Mouse (Mus musculus) mature B cell (primary cell): Measurements from ENCODE around the gene 2010300C02Rik.

Experiments
- in situ Hi-C: fragments of 300-500 bp; cut with MboI; formaldehyde crosslinking; loops from 2 replicates; pipeline ENCODE4 v1.14.3; 2019

The 2010300C02Rik gene

DNA sequence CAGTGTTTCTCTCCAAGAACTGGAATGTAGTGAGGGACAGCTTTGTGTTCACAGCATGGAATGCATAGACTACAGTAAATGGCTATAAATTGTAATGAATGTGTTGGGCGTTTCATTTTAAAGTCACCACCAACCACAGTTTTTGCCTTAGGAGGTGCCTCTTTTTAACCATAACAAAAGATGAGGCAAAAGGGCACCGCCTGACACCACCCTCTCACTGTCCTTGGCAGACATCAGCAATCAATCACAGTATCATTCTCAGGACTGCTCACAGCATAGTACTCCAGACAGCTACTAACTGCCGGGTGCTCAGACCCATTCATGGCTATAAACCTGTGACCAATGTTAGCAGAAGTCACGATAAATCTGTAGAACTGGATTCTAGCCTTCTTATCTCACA is 48.6 kb downstream of the 2010300C02Rik start:
- in situ Hi-C loops, result no loop called here

DNA sequence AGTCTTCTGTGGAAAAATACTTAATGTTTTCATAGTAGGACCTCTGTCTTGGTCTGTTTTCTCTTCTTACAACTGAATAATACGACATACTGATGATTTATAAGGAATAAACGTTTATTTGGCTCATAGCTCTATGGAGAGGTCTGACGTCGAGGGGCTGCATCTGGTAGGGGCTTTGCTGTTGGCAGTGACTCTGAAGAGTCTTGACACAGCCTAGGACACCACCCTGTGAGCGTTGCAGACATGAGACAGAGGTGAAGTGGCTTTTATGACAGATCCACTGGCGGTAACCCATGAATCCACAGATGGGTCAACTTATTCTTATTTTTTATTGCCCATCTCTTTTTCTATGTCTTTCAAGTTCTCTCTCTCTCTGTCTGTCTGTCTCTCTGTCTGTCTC is 52.5 kb downstream of the 2010300C02Rik start:
- in situ Hi-C loops, result no loop called here

DNA sequence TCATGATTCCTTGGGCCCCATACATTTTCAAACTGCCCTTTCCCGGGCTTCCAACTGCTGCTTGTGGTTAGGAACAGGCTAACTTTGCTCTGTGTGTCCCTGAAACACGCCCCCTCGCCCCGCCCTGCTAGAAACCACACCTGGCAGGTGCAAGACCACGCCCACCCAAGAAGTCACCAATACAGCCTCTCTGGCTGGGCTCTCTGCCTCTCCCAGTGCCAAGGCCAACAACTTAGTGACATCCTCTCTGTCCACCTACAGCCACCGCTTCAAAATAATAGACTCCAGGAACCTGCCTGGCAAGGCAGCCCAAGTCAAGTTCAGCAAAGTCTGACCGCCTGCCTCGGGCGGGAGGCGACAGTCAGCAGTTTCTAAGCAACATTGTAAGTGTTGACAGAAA is 53.3 kb downstream of the 2010300C02Rik start:
- in situ Hi-C loops, result no loop called here

DNA sequence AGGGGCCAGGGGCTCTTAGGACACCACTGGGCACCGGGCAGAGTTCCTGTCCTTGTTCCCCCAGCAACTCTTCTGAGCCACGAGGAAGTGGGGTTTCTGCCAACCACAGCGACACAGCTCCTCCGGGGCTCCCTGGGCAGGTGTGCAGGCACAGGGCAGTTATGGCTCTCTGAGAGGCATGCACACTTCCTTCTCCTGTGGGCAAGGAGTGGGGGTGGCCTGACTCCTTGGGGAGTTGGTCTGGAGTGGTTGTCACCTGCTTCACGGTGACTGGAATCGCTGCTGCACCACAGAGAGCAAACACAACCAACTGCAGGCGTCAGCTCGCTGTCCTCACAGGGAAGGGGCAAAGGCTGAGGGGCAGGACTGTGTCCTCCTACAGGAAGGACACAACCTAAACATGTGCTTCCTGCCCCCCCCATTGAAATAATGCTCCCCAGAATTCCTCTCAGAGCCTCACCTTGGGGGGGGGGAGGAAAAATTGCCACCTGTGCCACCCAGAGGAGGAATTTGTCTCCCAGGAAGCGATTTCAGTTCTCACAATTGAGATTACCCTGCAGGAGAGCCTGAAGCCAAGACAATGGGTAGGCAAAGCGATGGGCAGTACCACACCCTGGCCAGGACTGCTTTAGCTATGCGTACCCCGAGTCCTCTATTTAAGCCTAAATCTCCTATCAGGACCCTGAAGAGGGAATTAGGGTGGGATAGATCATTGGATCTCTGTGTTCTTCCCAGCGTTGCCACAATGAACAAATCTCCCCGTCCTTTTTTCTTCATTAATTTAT is 54.2 kb downstream of the 2010300C02Rik start:
- in situ Hi-C loops, result no loop called here

DNA sequence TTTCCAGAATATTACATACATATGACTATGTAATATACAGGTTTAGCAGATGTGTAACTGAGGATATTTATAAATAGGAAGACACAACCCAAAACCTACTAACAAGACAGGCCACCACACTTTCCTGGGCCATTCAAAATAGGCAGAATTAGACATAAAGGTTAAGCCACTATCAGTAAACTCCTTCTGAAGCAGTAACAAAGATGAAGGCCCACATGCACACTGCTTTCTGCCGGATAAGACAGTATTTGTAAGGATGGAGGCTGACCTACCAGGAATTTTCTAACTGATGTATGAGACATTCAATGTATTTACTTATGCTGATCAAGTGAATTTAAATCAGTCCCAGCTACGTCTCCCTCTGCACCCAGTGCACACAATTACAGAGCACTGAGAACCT is 55.4 kb downstream of the 2010300C02Rik start:
- in situ Hi-C loops, result no loop called here

DNA sequence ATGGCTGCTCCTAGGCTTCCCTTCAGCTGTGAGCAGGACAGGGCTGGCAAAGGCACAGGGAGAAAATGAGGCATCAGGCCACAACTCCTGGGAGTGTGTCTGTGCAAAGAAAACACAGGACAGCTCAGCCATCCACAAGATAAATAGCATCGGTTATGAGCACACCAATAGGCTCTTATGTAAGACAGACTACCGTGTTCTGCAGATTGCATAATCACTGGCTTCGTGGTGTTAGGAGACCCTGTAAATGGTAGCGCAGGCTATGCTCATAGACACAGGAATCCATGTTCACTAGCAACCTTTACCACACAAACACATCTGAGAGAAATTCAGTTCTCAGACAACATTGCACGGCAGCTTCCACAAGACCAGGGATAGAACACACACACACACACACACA is 56.3 kb downstream of the 2010300C02Rik start:
- in situ Hi-C loops, result no loop called here

DNA sequence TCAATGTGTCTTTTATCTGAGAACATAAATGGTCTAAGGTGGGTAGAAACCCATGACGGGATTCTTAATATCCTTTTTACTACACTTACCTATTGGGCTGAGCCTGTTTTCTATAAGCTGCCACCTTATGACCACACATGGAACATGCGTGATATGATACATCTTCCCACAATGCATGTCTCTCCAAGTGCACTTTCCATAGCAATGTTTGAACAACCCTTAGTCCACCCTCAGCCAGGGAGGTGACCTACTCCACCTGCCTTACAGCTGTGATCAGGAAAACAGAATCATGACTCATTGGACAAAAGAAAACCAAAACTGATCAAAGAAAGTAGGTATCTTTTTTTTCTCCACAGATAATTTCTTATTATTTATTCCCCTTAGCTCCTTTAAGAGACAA is 63.9 kb downstream of the 2010300C02Rik start:
- in situ Hi-C loops, result no loop called here

DNA sequence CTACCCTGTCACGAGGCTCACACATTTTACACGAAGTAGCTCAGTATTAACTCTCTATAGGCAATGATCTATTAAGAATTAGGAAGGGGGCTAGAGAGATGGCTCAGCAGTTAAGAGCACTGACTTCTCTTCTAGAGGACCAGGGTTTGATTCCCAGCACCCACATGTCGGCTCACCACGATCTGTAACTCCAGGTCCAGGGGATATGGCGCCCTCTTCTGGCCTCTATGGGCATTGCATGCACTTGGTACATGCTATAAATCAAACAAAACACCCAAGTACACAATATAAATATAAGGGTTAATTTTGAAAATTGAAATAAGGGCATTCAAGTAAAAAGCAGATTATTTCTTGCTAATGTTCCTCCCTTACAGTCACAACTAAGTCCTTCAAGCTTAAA is 65.9 kb downstream of the 2010300C02Rik start:
- in situ Hi-C loops, result no loop called here

DNA sequence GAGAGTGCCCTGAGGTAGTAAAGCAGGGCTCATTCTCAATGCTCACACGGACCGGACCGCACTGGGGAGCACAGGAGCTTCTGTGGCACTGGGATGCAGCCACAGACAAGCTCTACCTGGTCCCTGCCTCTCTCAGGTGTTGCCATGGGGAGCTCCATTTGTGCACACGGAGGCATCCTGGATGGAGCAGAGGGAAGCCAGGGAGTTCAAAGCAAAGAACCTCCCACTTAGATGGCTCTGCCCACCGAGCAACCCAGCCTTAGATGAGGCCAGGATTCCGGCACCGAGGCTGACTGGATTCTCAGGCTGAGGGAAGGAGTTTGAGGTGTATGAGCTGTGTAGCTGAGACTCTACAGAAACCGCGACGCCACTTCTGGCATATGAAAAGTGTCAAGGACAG is 72.8 kb downstream of the 2010300C02Rik start:
- in situ Hi-C loops, result no loop called here

DNA sequence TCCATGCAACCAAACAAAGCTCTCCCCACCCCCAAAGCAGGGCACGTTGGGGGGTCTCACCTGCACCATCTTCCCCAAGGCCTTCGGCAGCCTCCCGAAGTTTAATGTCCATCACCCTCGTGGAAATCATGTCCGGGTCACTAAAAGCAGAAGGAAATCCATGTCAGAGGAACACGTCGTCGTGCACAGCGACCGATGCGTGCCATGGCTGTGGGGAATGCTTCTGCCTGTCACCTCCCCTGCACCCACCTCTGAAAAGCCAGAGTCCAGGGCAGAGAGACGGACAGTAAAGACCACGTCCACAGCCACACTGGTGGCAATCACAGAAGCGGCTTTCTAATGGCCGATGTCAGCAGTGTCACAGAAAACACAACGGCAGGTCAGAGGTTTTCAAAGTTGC is 75.4 kb downstream of the 2010300C02Rik start:
- in situ Hi-C loops, result no loop called here

DNA sequence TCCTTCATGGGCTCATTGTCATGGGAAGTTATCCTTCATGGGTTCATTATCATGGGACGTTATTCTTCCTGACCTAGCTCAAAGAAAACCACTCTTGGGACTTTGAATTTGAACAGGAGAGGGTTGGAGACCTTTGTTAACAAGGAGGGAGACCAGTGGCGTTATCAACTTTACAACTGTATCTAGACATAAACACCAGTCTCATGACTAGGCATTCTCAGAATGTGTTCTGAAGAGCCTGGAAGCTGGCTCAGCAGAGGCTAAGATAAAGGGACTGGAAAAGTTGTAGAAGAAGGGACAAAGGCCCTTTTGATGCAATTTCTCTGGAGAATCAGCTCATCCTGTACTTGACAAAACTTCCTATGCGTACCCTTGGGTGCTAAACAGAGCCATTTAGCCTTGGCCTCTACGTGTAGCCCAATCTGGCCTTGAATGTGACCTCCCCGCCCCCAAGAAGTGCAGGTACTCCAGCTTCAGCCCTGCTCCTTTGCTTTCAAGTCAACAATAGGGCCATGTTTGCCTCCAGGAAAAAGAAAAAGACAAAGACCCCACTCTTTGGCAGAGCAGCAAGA is 76.0 kb downstream of the 2010300C02Rik start:
- in situ Hi-C loops, result no loop called here

DNA sequence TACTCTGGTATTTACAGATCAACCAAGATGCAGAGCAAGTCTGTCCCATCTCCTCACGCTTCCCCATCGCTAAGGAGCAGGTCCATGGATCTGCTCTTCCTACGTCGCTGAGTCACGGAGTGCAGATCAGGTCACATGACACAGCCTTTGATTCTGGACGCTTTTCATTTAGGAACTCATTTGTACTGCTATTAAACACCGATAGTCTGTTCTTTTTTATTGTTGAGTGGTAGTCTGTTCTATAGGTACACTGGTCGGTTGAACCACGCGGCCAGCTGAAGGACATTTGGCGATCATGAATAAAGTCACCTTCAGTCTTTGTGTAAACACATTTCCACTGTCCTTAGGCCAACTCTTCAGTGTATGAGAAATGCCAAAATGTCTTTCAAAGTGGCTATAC is 78.5 kb downstream of the 2010300C02Rik start:
- in situ Hi-C loops, result no loop called here

DNA sequence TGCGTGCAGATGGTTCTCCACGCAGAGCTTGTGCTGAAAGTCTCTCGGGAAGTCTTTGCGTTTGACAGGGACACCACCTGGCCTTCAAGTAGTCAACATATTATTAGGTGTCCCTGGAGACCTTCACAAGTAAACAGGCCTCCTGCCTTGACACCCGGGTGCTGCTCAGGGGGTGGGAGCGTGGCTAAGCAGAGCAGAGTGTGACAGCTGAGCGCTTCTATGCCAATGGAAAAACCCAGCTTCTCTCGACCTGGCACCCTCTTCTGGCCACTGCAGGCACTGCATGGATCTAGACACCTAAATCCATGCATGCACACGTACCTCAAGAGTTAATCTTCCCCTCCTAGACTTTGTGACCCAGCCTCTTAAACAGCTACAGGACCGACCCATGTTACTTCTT is 80.8 kb downstream of the 2010300C02Rik start:
- in situ Hi-C loops, result loop anchor here (5.0 kb wide), 2 partner anchors 192 to 367 kb away; no protein-coding TSS in a partner anchor

DNA sequence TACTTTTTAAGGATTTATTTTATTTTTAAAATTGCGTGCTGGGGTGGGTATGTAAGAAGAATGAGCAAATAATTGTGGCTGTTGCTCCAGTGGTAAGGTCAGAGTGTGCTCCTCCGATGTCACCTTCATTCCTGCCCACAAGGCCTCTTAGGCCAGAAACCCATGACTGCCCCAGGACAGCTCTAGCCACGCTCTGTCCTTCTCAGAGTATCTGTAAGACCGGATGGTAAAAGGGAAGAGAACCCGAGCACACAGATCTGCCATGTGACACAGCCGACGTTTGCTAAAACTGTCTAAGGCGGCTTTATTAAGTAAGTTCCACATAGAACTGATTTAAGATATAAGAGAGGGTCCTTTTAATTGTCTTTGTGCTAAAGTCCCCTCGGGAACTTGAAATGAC is 81.3 kb downstream of the 2010300C02Rik start:
- in situ Hi-C loops, result loop anchor here (5.0 kb wide), 2 partner anchors 191 to 366 kb away; no protein-coding TSS in a partner anchor

DNA sequence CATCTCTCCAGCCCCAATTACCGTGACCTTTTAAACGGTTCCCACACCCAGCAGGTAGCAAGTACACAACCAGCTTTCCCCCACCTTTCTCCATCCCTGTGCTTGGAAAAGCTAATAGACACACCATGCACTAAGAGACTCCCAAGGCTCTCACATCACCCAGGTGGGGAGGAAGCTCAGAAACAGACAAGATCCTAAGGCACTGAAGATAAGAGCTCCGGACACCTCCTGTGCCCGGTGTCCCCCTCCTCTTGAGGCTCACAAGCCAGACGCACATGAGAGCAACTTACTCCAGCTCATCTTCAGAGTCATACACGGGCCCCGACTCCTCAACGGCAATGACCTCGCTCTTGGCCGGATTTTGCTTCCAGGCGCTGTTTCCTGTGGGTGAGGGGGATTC is 82.3 kb downstream of the 2010300C02Rik start:
- in situ Hi-C loops, result loop anchor here (5.0 kb wide), 2 partner anchors 190 to 365 kb away; no protein-coding TSS in a partner anchor

DNA sequence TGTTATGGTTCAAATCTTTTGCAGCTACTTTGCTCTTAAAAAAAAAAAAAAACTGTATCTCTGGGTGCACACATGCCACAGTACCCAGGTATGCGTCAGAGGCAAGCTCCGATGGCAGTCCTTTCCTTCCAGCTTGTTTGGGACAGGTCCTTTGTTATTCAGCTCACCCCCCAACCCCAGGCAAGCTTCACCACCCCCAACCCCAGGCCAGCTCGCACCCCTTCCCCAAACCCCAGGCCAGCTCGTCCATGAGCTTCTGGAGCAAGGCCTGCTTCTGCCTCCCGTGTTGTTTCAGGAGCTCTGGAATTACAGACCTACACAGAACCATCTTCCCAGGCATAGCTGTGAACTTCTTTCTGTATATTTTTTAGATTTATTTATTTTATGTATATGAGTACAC is 83.1 kb downstream of the 2010300C02Rik start:
- in situ Hi-C loops, result loop anchor here (5.0 kb wide), 2 partner anchors 190 to 365 kb away; no protein-coding TSS in a partner anchor

DNA sequence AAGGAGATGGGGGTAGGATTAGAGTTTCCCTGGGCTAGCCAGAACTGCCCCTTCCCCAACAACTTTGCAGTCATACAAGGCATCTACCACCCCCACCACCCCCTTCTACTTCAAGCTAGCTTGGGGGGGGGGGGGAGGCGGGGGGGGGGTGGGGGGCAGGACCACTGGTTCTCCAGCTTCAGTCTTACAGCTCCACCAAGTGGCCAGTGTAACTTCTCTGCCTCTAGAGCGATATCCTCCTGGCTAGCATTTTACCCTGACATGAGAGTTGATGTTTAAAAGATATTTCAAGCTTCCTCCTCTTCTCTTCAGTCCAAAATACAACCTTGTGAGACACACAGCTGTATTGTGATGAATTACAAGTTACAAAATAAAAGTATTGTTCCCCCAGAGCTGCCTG is 83.7 kb downstream of the 2010300C02Rik start:
- in situ Hi-C loops, result loop anchor here (5.0 kb wide), 2 partner anchors 189 to 364 kb away; no protein-coding TSS in a partner anchor

DNA sequence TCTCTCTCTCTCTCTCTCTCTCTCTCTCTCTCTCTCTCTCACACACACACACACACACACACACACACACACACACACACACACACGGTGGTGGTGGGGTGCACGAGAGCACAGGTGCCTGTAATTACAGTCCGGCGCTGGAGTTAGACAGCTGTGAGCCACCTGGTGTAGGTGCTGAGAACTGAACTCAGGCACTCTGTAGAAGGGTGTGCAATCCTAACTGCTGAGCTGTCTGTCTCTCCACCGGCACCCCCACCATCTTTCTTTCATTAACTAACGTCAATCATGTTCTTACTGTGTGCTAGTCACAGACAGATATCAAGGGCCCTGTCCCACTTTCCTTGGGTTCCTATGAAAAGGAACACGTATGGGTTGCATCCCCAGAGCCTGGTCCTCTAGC is 84.2 kb downstream of the 2010300C02Rik start:
- in situ Hi-C loops, result loop anchor here (5.0 kb wide), 2 partner anchors 188 to 363 kb away; no protein-coding TSS in a partner anchor

DNA sequence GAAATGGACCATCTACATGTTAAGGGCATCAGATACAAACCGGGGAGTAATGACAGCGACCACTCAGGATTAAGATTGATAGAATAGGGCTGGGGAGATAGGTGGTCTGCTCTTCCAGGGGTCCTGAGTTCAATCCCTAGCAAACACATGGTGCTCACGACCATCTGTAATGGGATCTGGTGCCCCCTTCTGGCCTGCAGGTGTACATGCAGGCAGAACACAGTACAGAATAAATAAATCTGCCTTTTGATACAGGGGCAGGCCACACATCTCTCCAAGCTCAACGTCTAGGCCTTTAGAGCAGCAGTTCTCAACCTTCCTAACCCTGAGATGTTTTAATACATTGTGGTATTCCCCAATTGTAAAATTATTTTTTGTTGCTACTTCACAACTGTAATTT is 85.2 kb downstream of the 2010300C02Rik start:
- in situ Hi-C loops, result loop anchor here (5.0 kb wide), 2 partner anchors 187 to 362 kb away; no protein-coding TSS in a partner anchor

DNA sequence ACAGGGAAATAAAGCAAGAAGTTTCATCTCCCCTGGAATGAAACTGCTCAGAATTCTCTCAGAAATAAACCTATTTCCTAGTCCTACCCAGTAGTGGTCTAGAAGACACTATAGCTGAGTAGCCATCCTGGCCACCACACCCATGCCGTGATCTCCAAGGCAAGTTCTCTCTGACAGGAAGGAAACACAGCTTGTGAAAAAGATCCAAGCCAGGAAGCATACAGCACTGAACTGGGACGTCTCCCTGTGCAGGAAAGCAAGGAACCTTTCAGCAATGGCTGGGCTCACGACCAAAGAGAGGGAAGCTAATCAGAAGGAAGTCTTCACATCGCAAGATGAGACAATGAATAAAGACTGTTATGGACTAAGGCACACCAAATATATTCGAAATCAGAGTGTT is 86.4 kb downstream of the 2010300C02Rik start:
- in situ Hi-C loops, result no loop called here

DNA sequence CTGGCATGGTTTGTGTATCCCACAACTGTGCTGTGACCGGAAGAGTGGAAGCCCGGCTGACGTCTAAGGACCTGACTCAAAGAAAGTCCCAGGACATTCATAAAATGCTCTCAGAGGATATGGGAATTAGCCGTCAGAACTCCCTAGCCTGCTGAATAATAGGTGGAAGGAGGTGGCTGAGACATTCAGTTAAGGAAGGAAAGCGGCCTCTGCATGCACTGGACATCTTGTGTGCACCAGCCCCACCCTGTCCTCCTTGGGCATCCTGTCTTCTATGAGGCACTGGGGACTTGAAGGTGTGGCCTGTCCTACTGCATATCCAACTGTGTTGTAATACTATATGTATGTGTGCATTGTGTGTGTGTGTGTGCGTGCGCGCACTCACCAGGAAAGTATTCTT is 87.5 kb downstream of the 2010300C02Rik start:
- in situ Hi-C loops, result no loop called here

DNA sequence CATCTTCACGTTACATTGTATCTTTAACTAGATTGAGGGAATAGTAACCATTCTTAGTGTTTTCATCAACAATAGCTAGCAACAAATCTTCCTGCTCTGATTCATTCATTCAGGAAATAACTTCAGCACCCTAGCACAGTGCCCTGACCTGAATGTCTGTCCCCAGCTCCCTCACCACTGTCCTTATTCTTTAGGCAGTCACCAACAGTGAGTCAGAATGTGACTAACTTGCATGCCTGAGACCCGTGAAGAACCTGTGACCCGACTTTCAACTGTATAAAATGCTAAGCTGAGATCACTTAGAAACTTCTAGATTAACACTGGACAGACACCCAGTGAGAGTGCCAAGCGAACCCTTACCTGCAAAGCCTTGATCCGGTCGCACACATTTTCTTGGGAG is 88.4 kb downstream of the 2010300C02Rik start:
- in situ Hi-C loops, result no loop called here
